Mouse (Mus musculus) heart, adult 2 months (tissue): ENCODE measurements around the gene Tmem132b. TPM values are rescaled to one million over a fixed set of nuclear protein-coding genes. Genes with fewer than 3 reads are reported as not detected.

ENCODE experiments used
- DNase-seq, 2 experiments: peaks; one replicate each; pipeline ENCODE4 v3.0.0; 2021
- H3K27ac ChIP-seq: fragments of 200-600 bp; 2 replicates; pipeline ENCODE4 v1.8.1; 2022
- H3K27me3 ChIP-seq: fragments of 200-500 bp; 2 replicates; pipeline ENCODE4 v1.6.1; 2012; ENCODE audit warnings: mild to moderate bottlenecking, low read length, inconsistent platforms, mixed read lengths; ENCODE audit not compliant: control insufficient read depth, insufficient read depth
- H3K36me3 ChIP-seq: fragments of 200-500 bp; 2 replicates; pipeline ENCODE4 v1.6.1; 2012; ENCODE audit warnings: low read length, inconsistent platforms; ENCODE audit not compliant: control insufficient read depth, insufficient read depth
- H3K4me1 ChIP-seq: fragments of 200-500 bp; 2 replicates; pipeline ENCODE4 v1.6.1; 2011; ENCODE audit warnings: low read length; ENCODE audit not compliant: control insufficient read depth, insufficient read depth
- H3K4me3 ChIP-seq: fragments of 200-600 bp; 2 replicates; pipeline ENCODE4 v1.8.1; 2022
- H3K79me2 ChIP-seq: fragments of 200-500 bp; replicated peaks from 2 replicates; pipeline ENCODE4 v1.6.1; 2012; ENCODE audit warnings: mild to moderate bottlenecking, inconsistent platforms, low read length, moderate library complexity, mixed read lengths; ENCODE audit not compliant: control insufficient read depth, insufficient read depth
- H3K9ac ChIP-seq: fragments of 200-500 bp; 2 replicates; pipeline ENCODE4 v1.6.1; 2012; ENCODE audit warnings: low read depth, mild to moderate bottlenecking, control low read depth, inconsistent platforms, low read length, mixed read lengths
- CTCF ChIP-seq: fragments of 200-600 bp; IDR thresholded peaks from 2 replicates; pipeline ENCODE4 v1.8.1; 2022; ENCODE audit warnings: antibody characterized with exemption, mild to moderate bottlenecking, moderate library complexity
- EP300 ChIP-seq: fragments of 200-500 bp; IDR thresholded peaks from 2 replicates; pipeline ENCODE4 v1.6.1; 2011; ENCODE audit warnings: low read depth, low read length, control low read depth; ENCODE audit not compliant: insufficient read depth
- POLR2A ChIP-seq: fragments of 200-500 bp; IDR thresholded peaks from 2 replicates; pipeline ENCODE4 v1.6.1; 2011; ENCODE audit warnings: mild to moderate bottlenecking, low read depth, low read length, control low read depth; ENCODE audit not compliant: insufficient read depth
- WGBS: fragments of 180-500 bp; shearing (Covaris S2); methylation state at CpG from one replicate; pipeline ENCODE4 v1.1.7; 2018; 5-methylcytosine and 5-hydroxymethylcytosine counted together
- intact Hi-C: fragments of 180-260 bp; cut with DNase I; formaldehyde crosslinking; loops from one replicate; pipeline ENCODE4 v1.15.1; 2025
- polyA plus RNA-seq: library from polyadenylated mRNA; depleted of rRNA; stranded (reverse); fragments of >200 nt; gene quantifications from 2 replicates; pipeline ENCODE4 v1.2.3, GENCODE M21; 2012
- total RNA-seq, 2 experiments: library from RNA; stranded (reverse); gene quantifications; 2 replicates each; pipeline ENCODE4 v1.2.3; 2021

The Tmem132b gene
- total and polyA plus RNA-seq, 3 experiments: not detected

DNA sequence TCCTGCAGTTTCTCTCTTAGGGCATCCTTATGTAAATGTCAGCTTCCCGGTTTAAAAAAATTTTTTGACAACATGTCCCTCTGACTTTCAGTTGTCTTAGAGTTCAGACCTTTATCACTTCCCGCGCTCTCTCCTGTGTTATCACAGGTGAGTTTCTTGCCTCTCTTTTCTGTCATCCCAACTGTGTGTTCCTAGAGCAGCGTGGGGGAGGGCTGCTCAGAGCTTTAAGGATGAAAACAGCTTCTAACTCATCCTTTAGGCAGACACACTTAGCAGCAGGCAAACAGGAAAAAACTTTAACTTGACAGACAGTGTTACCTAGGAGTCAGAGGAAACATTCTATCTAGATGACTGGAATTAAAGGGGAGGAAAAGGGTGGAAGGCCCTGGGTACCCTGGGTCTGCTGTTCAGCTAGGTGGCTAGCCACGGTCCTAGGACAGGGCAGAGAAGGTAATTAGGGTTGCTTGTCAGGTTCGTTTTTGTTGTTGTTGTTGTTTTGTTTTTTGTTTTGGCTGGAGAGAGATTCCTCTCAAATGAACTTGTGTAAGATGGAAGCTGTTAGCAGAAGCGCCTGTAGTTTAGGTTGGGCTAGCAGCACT lies 144.6 kb downstream of the Tmem132b start:
- 55% methylated on average over 7 of the region's 7 CpGs for WGBS
- no peaks in the 10 kb centered on the region for H3K27me3 ChIP-seq
- H3K4me3 ChIP-seq: no peak overlapping the region
- TF ChIP-seq POLR2A (no peak), EP300 (no peak), CTCF (no peak)
- intact Hi-C loops: no loop called here
- no peak for DNase-seq
- H3K36me3 ChIP-seq: no peaks in the 10 kb centered on the region
- no peak overlapping the region for H3K27ac ChIP-seq
- H3K4me1 ChIP-seq: no peaks in the 10 kb centered on the region
- no peak overlapping the region for H3K9ac ChIP-seq
- no peaks in the 10 kb centered on the region for H3K79me2 ChIP-seq

DNA sequence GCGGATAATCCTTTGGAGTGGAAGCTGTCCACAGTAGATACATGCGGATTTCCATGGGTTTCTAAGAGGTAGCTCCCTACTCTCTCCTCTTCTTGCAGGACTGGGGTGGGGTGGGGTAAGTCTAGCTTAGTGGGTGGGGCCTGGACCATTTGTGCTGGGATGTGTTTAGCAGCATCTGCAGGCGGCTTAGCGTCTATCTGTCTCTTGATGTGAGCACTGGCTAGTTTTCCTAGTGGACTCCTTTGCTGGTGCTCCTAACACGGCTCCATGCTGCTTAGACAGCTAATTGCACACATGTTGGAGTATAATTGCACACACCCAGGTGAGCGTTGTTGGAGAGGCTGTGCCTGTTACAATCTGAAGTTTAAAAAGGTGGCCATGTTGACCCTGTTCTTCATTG lies 149.3 kb downstream of the Tmem132b start:
- Histone ChIP-seq H3K4me1 (no peaks in the 10 kb centered on the region), H3K27ac (no peak overlapping the region), H3K27me3 (no peaks in the 10 kb centered on the region), H3K79me2 (no peaks in the 10 kb centered on the region), H3K4me3 (no peak overlapping the region), H3K9ac (no peak overlapping the region), H3K36me3 (no peaks in the 10 kb centered on the region)
- WGBS: 74% methylated on average over 6 of the region's 6 CpGs
- intact Hi-C loops: no loop called here
- TF ChIP-seq POLR2A (no peak), CTCF (no peak), EP300 (no peak)
- DNase-seq: no peak

DNA sequence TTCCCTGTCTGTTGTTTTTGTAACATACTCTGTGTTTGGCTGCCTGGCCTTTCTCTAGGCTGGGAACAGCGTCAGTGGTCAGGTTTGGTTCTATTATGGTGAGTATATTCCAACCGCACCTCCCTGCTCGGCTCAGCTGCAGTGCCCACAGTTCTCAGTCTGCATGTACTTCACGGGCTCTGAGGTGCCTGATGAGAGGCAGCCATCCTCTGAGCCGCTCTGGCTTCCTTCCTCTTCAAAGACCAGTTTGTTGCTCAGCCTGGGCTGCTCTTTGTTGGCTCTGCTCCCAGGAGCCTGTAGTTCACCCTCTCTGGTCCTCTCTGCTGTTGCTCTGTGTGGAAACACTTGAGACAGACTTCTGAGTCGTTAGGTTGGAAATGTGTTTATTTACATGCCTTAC lies 151.9 kb downstream of the Tmem132b start:
- intact Hi-C loops: no loop called here
- WGBS: 64% methylated on average over 6 of the region's 6 CpGs
- Histone ChIP-seq H3K27me3 (no peaks in the 10 kb centered on the region), H3K36me3 (no peaks in the 10 kb centered on the region), H3K4me3 (no peak overlapping the region), H3K9ac (no peak overlapping the region), H3K79me2 (no peaks in the 10 kb centered on the region), H3K27ac (no peak overlapping the region), H3K4me1 (no peaks in the 10 kb centered on the region)
- DNase-seq: no peak
- TF ChIP-seq POLR2A (no peak), EP300 (no peak), CTCF (no peak)

DNA sequence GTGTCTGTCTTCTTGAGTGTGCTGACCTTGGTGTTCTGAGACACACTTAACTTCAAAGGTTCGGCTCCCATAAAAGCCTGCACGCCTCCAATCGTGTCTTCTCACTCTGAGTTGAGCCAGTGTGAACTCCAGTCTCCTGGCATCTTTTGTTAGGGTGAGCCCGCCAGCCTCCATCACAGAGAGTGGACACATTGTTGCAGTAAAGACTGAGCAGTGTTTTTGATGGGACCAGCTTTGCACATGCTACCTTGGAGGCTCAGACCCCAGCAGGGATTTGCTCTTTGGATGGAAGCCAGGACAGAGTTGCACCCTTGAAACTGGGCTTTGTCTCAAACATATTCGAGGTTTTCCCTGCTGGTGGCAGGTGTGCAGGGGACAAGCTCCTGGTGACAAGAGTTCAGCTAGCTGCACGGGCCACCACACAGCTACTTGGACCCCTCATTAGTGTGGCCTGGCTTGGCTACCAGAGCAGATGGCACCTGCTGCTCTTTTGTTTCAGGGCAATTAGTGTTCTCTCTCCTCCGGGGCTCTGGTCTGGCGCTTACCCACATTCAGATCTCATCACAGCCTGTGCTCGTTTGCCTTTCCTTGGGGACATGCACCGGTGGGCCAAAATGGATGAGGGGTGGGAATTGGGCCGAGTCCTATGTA lies 154.2 kb downstream of the Tmem132b start:
- no peaks in the 10 kb centered on the region for H3K4me1 ChIP-seq
- 71% methylated on average over 11 of the region's 11 CpGs for WGBS
- H3K9ac ChIP-seq: no peak overlapping the region
- no peaks in the 10 kb centered on the region for H3K36me3 ChIP-seq
- no peak overlapping the region for H3K27ac ChIP-seq
- no peaks in the 10 kb centered on the region for H3K79me2 ChIP-seq
- H3K27me3 ChIP-seq: no peaks in the 10 kb centered on the region
- intact Hi-C loops: no loop called here
- no peak overlapping the region for H3K4me3 ChIP-seq
- no peak for DNase-seq
- no peak for TF ChIP-seq POLR2A
- TF ChIP-seq EP300: no peak
- no peak for TF ChIP-seq CTCF

DNA sequence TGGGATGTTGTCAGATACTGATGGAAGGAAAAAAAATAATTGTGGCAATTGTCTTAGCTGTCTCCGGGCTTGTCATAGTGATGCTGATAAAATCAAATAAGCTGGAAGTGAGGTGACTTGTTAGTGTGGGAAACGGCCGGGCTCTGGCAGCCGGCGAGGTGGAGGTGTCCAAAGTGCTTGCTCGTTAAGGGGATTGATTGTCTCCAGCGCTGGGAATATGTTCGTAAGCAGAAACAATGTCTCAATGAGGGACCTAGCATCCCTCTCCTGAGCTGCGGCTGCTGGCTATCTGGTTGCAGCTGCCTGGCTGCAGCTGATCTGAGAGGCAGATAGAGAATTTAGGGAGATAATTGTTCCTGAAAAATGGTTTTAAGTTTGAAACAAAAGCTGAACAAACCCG lies 161.0 kb downstream of the Tmem132b start:
- Histone ChIP-seq H3K79me2 (no peaks in the 10 kb centered on the region), H3K4me3 (no peak overlapping the region), H3K27ac (no peak overlapping the region), H3K27me3 (no peaks in the 10 kb centered on the region), H3K9ac (no peak overlapping the region), H3K36me3 (no peaks in the 10 kb centered on the region), H3K4me1 (no peaks in the 10 kb centered on the region)
- DNase-seq: no peak
- intact Hi-C loops: no loop called here
- WGBS: 38% methylated on average over 10 of the region's 10 CpGs
- TF ChIP-seq EP300 (no peak), CTCF (no peak), POLR2A (no peak)

DNA sequence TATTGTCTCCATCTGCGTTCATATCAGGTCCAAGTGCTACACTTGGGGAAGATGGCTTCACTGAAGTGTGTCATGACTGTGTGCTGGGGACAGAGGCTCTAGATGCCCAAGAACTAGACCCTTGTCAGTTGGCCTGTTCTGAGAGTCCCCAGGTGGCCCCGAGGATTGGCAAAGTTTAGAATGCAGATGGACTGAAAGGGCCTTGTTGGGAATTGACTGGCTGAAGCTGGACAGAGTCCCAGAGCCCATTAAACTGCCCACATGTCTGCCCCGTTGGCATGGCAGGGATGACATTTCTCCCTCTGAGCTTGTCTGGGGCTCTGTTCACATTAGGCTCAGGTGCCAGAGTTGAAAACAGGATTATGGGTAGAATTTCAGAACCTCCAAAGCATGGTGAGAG lies 167.8 kb downstream of the Tmem132b start:
- Histone ChIP-seq H3K4me1 (no peaks in the 10 kb centered on the region), H3K4me3 (no peak overlapping the region), H3K27ac (no peak overlapping the region), H3K9ac (no peak overlapping the region), H3K27me3 (no peaks in the 10 kb centered on the region), H3K79me2 (no peaks in the 10 kb centered on the region), H3K36me3 (no peaks in the 10 kb centered on the region)
- 52% methylated on average over 3 of the region's 3 CpGs for WGBS
- DNase-seq: no peak
- intact Hi-C loops: no loop called here
- no peak for TF ChIP-seq POLR2A
- no peak for TF ChIP-seq CTCF
- no peak for TF ChIP-seq EP300
